Mouse (Mus musculus) right cerebral cortex, postnatal 25 days (tissue): ENCODE data around the gene Ankrd53.

ENCODE experiments used
- DNase-seq: peaks from one replicate; pipeline ENCODE4 v3.0.0; 2022

Gene Ankrd53

GRCm38 (mm10) chr6:83762344-83762743 lies at the start of gene Ankrd53:
TSS of gene Ankrd53 (plus strand) at chr6:83762644.
- no peak for DNase-seq

GRCm38 (mm10) chr6:83713271-83714136 lies 48.9 kb upstream of the Ankrd53 start:
- no peak for DNase-seq

- no peak for DNase-seq
Observed at GRCm38 (mm10) chr6:83714221-83715123, 48.0 kb upstream of the Ankrd53 start.

GRCm38 (mm10) chr6:83715461-83716196 lies 46.8 kb upstream of the Ankrd53 start:
- DNase-seq, result no peak

- no peak for DNase-seq
Observed at GRCm38 (mm10) chr6:83717026-83717425, 45.4 kb upstream of the Ankrd53 start.

- no peak for DNase-seq
Observed at GRCm38 (mm10) chr6:83722526-83722925, 39.9 kb upstream of the Ankrd53 start.

- DNase-seq, result no peak
Observed at GRCm38 (mm10) chr6:83727178-83727577, 35.3 kb upstream of the Ankrd53 start.

- DNase-seq, result no peak
Observed at GRCm38 (mm10) chr6:83728488-83728887, 34.0 kb upstream of the Ankrd53 start.

- no peak for DNase-seq
Observed at GRCm38 (mm10) chr6:83729350-83729970, 33.0 kb upstream of the Ankrd53 start.

- DNase-seq, result no peak
Observed at GRCm38 (mm10) chr6:83731128-83731527, 31.3 kb upstream of the Ankrd53 start.

- DNase-seq, result no peak
Observed at GRCm38 (mm10) chr6:83737311-83737710, 25.1 kb upstream of the Ankrd53 start.

GRCm38 (mm10) chr6:83738596-83738995 lies 23.8 kb upstream of the Ankrd53 start:
- DNase-seq, result no peak

- DNase-seq, result no peak
Observed at GRCm38 (mm10) chr6:83742761-83743160, 19.7 kb upstream of the Ankrd53 start, which contains the start of gene Atp6v1b1. TSS of gene Atp6v1b1 (plus strand) at chr6:83742990.

GRCm38 (mm10) chr6:83743212-83743611 lies 19.2 kb upstream of the Ankrd53 start:
- DNase-seq, result no peak

GRCm38 (mm10) chr6:83744126-83744525 lies 18.3 kb upstream of the Ankrd53 start:
- no peak for DNase-seq

- DNase-seq, result no peak
Observed at GRCm38 (mm10) chr6:83744557-83744956, 17.9 kb upstream of the Ankrd53 start.

GRCm38 (mm10) chr6:83745466-83745865 lies 17.0 kb upstream of the Ankrd53 start:
- no peak for DNase-seq

GRCm38 (mm10) chr6:83749286-83749685 lies 13.2 kb upstream of the Ankrd53 start:
- no peak for DNase-seq

- DNase-seq, result peak; percentile 18
Observed at GRCm38 (mm10) chr6:83750171-83750684, 12.2 kb upstream of the Ankrd53 start.

GRCm38 (mm10) chr6:83756051-83756450 lies 6.4 kb upstream of the Ankrd53 start:
- DNase-seq, result no peak

- no peak for DNase-seq
Observed at GRCm38 (mm10) chr6:83762880-83763431, 512 bp downstream of the Ankrd53 start.

GRCm38 (mm10) chr6:83766982-83767381 lies 4.5 kb downstream of the Ankrd53 start:
- DNase-seq, result no peak
